Mouse (Mus musculus) 3134 (cell line): ENCODE data around the gene Fam49a.
"Not testable (repeated sequence)": the region's sequence is repeated elsewhere in the genome, so short reads cannot be mapped to it uniquely, and the experiment has no call there.

Experiments
- DNase-seq: peaks from one replicate; pipeline ENCODE4 v3.0.0-alpha.2; 2011; ENCODE audit warnings: low spot score; ENCODE audit not compliant: insufficient read length; ENCODE audit errors: extremely low read depth

Gene Fam49a

GRCm38 (mm10) chr12:12261987-12262971, at the start of gene Fam49a:
Gene Fam49a, plus strand, starts transcription at chr12:12262139.
- DNase-seq: peak; percentile 29

GRCm38 (mm10) chr12:12213536-12213935, 48.4 kb upstream of the Fam49a start:
- DNase-seq: no peak

- DNase-seq: no peak
Observed at GRCm38 (mm10) chr12:12218947-12219346, 43.0 kb upstream of the Fam49a start.

- no peak for DNase-seq
Observed at GRCm38 (mm10) chr12:12220755-12221496, 41.0 kb upstream of the Fam49a start.

- no peak for DNase-seq
Observed at GRCm38 (mm10) chr12:12222585-12223290, 39.2 kb upstream of the Fam49a start.

GRCm38 (mm10) chr12:12223336-12223735, 38.6 kb upstream of the Fam49a start:
- no peak for DNase-seq

GRCm38 (mm10) chr12:12225706-12226105, 36.2 kb upstream of the Fam49a start:
- DNase-seq: no peak

GRCm38 (mm10) chr12:12227594-12227993, 34.3 kb upstream of the Fam49a start:
- no peak for DNase-seq

GRCm38 (mm10) chr12:12230031-12230557, 31.8 kb upstream of the Fam49a start:
- no peak for DNase-seq

- DNase-seq: no peak
Observed at GRCm38 (mm10) chr12:12232097-12232496, 29.8 kb upstream of the Fam49a start.

- DNase-seq: no peak
Observed at GRCm38 (mm10) chr12:12236978-12237377, 25.0 kb upstream of the Fam49a start.

GRCm38 (mm10) chr12:12239502-12239901, 22.4 kb upstream of the Fam49a start:
- no peak for DNase-seq

- DNase-seq: no peak
Observed at GRCm38 (mm10) chr12:12243148-12243547, 18.8 kb upstream of the Fam49a start.

- not testable (repeated sequence) for DNase-seq
Observed at GRCm38 (mm10) chr12:12247023-12247422, 14.9 kb upstream of the Fam49a start.

- DNase-seq: no peak
Observed at GRCm38 (mm10) chr12:12249521-12249920, 12.4 kb upstream of the Fam49a start.

- DNase-seq: no peak
Observed at GRCm38 (mm10) chr12:12253526-12253925, 8.4 kb upstream of the Fam49a start.

- no peak for DNase-seq
Observed at GRCm38 (mm10) chr12:12254139-12254538, 7.8 kb upstream of the Fam49a start.

- no peak for DNase-seq
Observed at GRCm38 (mm10) chr12:12260979-12261960, 669 bp upstream of the Fam49a start.

- DNase-seq: no peak
Observed at GRCm38 (mm10) chr12:12263371-12263791, 1.4 kb downstream of the Fam49a start.
